Mouse (Mus musculus): ENCODE results near the gene Pck1. TPM values are rescaled to one million over a fixed set of nuclear protein-coding genes. Genes with fewer than 3 reads are reported as not detected.

The Pck1 gene
- polyA plus RNA-seq, 1 experiment from 2014 or later: not detected

GRCm38 (mm10) chr2:173179046-173179445, 26.2 kb downstream of the Pck1 start:
- no peak overlapping the region for H3K9ac ChIP-seq
- no peak for ATAC-seq (ENCODE audit: low FRiP score)
- H3K36me3 ChIP-seq (replicated peaks): no peaks in the 10 kb centered on the region
- no peaks in the 10 kb centered on the region for H3K9me3 ChIP-seq
- H3K27me3 ChIP-seq: no peaks in the 10 kb centered on the region
- H3K4me1 ChIP-seq: peaks cover 9% of the 10 kb centered on the region
- no peak overlapping the region for H3K4me3 ChIP-seq (replicated peaks)
- no peak overlapping the region for H3K4me2 ChIP-seq
- 82% methylated on average over 7 of the region's 7 CpGs for WGBS
- H3K27ac ChIP-seq: no peak overlapping the region

DNA sequence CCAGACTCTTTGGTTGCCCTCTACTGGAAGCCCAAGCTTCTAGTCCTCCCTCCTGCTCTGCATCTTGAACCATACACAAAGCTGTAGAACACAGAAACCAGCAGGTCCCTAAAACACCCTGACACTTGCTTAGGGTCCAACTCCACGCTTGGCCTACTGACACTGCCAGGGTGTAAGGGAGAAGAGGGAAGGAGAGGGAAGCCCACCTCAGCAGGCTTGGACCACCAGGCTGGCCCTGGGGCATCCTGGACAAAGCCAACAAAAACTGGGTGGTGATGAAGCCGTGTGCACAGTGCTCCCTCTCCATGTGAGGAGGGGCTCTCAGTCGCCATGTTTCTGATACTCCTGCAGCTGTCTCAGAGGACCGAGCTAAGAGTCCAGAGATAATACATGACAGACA, 27.2 kb downstream of the Pck1 start:
- Histone ChIP-seq H3K36me3 (replicated peaks) (no peaks in the 10 kb centered on the region), H3K4me3 (replicated peaks) (no peak overlapping the region), H3K27me3 (peaks cover 5% of the 10 kb centered on the region; the same call in 1 of the 2 replicates), H3K9me3 (no peaks in the 10 kb centered on the region), H3K9ac (no peak overlapping the region), H3K4me2 (no peak overlapping the region), H3K4me1 (no peaks in the 10 kb centered on the region), H3K27ac (no peak overlapping the region)
- no peak for ATAC-seq (ENCODE audit: low FRiP score)
- 85% methylated on average over 4 of the region's 4 CpGs for WGBS

- Histone ChIP-seq H3K4me2 (no peak overlapping the region), H3K27me3 (peaks cover 8% of the 10 kb centered on the region; the same call in 1 of the 2 replicates), H3K36me3 (replicated peaks) (no peaks in the 10 kb centered on the region), H3K27ac (no peak overlapping the region), H3K4me1 (no peaks in the 10 kb centered on the region), H3K9ac (no peak overlapping the region), H3K9me3 (no peaks in the 10 kb centered on the region), H3K4me3 (replicated peaks) (no peak overlapping the region)
- ATAC-seq (ENCODE audit: low FRiP score): no peak
- WGBS: 84% methylated on average over 11 of the region's 11 CpGs
Observed at GRCm38 (mm10) chr2:173180721-173181388, 28.0 kb downstream of the Pck1 start.

- Histone ChIP-seq H3K36me3 (replicated peaks) (no peaks in the 10 kb centered on the region), H3K9me3 (no peaks in the 10 kb centered on the region), H3K4me2 (no peak overlapping the region), H3K4me1 (no peaks in the 10 kb centered on the region), H3K27ac (no peak overlapping the region), H3K9ac (no peak overlapping the region), H3K4me3 (replicated peaks) (no peak overlapping the region), H3K27me3 (peaks cover 8% of the 10 kb centered on the region; the same call in 1 of the 2 replicates)
- 65% methylated on average over 4 of the region's 5 CpGs for WGBS
- no peak for ATAC-seq (ENCODE audit: low FRiP score)
Observed at GRCm38 (mm10) chr2:173181486-173181885, 28.6 kb downstream of the Pck1 start.

DNA sequence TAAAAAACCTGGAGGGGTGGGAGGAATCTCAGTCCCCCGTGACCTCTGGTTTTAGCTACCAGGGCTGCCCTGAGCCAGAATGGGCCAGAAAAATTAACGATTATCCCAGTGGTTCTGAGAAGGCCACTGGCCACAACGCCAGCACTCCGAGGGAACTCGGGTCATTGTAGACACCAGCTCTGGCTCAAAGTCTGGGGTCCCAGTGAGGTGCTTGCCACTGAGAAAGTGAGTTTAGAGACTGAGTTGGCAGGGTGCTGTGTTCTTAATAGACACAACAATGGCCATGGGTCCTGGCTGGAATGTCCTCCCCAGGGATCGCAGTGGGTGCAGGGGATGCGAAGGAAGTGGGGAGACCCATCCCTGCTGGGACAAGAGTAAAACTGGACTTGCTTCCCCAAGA, 29.1 kb downstream of the Pck1 start:
- no peak overlapping the region for H3K27ac ChIP-seq
- no peak overlapping the region for H3K4me3 ChIP-seq (replicated peaks)
- no peaks in the 10 kb centered on the region for H3K36me3 ChIP-seq (replicated peaks)
- peaks cover 11% of the 10 kb centered on the region for H3K27me3 ChIP-seq
- no peak for ATAC-seq (ENCODE audit: low FRiP score)
- 94% methylated on average over 7 of the region's 7 CpGs for WGBS
- no peak overlapping the region for H3K9ac ChIP-seq
- no peaks in the 10 kb centered on the region for H3K9me3 ChIP-seq
- no peak overlapping the region for H3K4me2 ChIP-seq
- H3K4me1 ChIP-seq: no peaks in the 10 kb centered on the region

DNA sequence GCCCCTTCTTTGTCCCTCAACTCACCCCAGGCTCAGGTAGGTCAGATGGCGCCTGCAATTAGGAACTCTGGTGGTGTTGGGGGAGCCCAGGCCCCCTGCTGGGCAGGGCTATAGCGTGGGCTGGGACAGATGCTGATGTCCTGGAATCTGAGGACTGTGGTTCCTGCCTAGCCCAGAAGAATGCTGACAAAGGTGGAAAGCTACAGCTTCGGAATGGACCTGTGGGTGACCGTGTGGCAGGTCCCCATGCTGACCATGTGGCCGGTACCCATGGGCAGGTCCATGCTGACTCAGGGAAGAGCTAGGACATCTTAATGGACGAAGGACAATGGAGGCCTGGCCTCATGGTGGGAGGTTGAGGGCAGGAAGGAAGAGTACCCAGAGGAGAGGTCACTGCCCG, 29.9 kb downstream of the Pck1 start:
- no peak for ATAC-seq (ENCODE audit: low FRiP score)
- Histone ChIP-seq H3K9me3 (no peaks in the 10 kb centered on the region), H3K27me3 (peaks cover 18% of the 10 kb centered on the region), H3K9ac (no peak overlapping the region), H3K4me1 (no peaks in the 10 kb centered on the region), H3K4me3 (replicated peaks) (no peak overlapping the region), H3K4me2 (no peak overlapping the region), H3K27ac (no peak overlapping the region), H3K36me3 (replicated peaks) (no peaks in the 10 kb centered on the region)
- WGBS: 81% methylated on average over 7 of the region's 7 CpGs

DNA sequence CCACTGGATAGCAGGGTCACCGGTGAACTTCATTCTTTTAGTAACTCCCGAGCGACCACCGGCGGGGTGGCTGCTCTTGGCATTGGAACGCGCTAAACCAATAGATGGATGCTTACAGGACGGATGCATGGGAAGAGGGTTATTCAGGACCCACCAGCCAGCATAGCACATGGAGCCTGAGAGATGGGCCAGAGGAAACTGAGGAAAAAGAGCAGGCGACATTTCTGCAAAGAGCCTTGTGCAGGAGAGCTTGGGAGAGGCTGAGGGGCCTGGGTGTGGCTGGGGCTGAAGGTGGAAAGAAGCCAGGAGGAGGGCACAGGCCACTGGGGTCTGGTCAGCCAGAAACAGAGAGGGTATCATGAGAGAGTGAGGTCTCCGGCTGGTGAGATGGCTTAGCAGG, 30.5 kb downstream of the Pck1 start:
- no peaks in the 10 kb centered on the region for H3K4me1 ChIP-seq
- H3K4me3 ChIP-seq (replicated peaks): no peak overlapping the region
- peaks cover 18% of the 10 kb centered on the region for H3K27me3 ChIP-seq
- ATAC-seq (ENCODE audit: low FRiP score): no peak
- H3K4me2 ChIP-seq: no peak overlapping the region
- H3K9me3 ChIP-seq: no peaks in the 10 kb centered on the region
- H3K9ac ChIP-seq: no peak overlapping the region
- H3K36me3 ChIP-seq (replicated peaks): no peaks in the 10 kb centered on the region
- no peak overlapping the region for H3K27ac ChIP-seq
- 90% methylated on average over 10 of the region's 10 CpGs for WGBS

- WGBS: 13% methylated on average over 8 of the region's 8 CpGs
- H3K27ac ChIP-seq: no peak overlapping the region
- H3K36me3 ChIP-seq (replicated peaks): no peaks in the 10 kb centered on the region
- H3K27me3 ChIP-seq: peaks cover 18% of the 10 kb centered on the region
- H3K4me1 ChIP-seq: no peaks in the 10 kb centered on the region
- ATAC-seq (ENCODE audit: low FRiP score): peak; percentile 24; the same call in 1 of the 2 replicates
- no peaks in the 10 kb centered on the region for H3K9me3 ChIP-seq
- no peak overlapping the region for H3K9ac ChIP-seq
- no peak overlapping the region for H3K4me3 ChIP-seq (replicated peaks)
- H3K4me2 ChIP-seq: no peak overlapping the region
Observed at GRCm38 (mm10) chr2:173183836-173184460, 31.1 kb downstream of the Pck1 start.

DNA sequence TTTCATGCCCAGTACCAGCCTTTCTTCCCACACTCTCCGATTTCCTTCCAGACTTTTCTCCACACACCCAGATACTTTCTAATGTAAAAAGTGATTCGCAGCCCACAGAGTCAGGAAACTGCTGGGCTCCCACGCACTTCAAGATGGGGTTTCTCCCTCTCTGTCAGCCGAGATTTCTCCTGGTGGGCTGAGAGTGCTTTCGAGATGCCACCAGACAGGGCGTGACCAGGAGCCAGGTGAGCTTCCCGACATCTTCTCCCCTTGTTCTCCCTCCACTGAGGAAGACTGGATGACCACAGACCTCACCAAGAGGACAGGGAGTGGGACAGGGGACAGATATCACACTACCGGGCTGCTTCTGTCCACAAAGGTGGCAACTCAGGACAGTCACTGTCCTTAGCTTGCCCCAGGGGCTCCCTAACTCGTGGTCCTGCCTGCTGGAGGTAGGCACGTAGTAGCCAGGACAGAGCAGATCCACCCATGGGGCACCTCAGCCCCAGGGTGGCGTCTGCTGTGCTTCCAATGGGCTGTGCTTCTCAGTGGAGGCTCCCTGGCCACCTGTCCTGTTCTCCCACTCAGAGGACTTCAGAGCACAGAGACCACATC, 31.7 kb downstream of the Pck1 start:
- no peak overlapping the region for H3K4me3 ChIP-seq (replicated peaks)
- 65% methylated on average over 11 of the region's 11 CpGs for WGBS
- no peaks in the 10 kb centered on the region for H3K4me1 ChIP-seq
- no peaks in the 10 kb centered on the region for H3K36me3 ChIP-seq (replicated peaks)
- no peak overlapping the region for H3K27ac ChIP-seq
- peaks cover 18% of the 10 kb centered on the region for H3K27me3 ChIP-seq
- no peak overlapping the region for H3K4me2 ChIP-seq
- no peak overlapping the region for H3K9ac ChIP-seq
- no peak for ATAC-seq (ENCODE audit: low FRiP score)
- no peaks in the 10 kb centered on the region for H3K9me3 ChIP-seq

DNA sequence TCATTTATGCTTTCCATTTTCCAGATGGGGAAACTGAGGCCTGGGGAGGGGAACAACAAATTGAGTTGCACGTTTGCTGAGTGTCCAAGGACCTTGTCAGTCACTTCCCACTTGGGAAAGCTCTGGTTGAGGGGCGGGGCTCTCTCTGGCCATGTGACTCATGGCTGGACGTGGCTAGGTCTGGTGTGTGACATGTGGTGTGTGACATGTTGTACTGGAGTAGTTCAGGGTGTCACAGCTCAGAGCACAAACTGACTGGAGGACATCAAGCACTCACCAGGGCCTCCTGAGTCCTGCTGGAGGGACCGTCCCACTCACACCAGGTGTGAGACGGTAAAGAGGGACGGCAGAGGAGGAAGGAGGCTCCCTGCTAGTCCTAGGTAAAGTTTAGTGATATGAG, 32.4 kb downstream of the Pck1 start:
- peaks cover 18% of the 10 kb centered on the region for H3K27me3 ChIP-seq
- whole genome bisulfite sequencing: 76% methylated on average over 6 of the region's 6 CpGs
- no peak for ATAC-seq (ENCODE audit: low FRiP score)
- H3K9me3 ChIP-seq: no peaks in the 10 kb centered on the region
- no peak overlapping the region for H3K9ac ChIP-seq
- no peak overlapping the region for H3K4me3 ChIP-seq (replicated peaks)
- H3K36me3 ChIP-seq (replicated peaks): no peaks in the 10 kb centered on the region
- H3K4me1 ChIP-seq: no peaks in the 10 kb centered on the region
- no peak overlapping the region for H3K27ac ChIP-seq
- no peak overlapping the region for H3K4me2 ChIP-seq

- Histone ChIP-seq H3K4me1 (no peaks in the 10 kb centered on the region), H3K9ac (no peak overlapping the region), H3K9me3 (no peaks in the 10 kb centered on the region), H3K4me2 (no peak overlapping the region), H3K4me3 (replicated peaks) (no peak overlapping the region), H3K36me3 (replicated peaks) (no peaks in the 10 kb centered on the region), H3K27me3 (peaks cover 18% of the 10 kb centered on the region), H3K27ac (no peak overlapping the region)
- WGBS: 34% methylated on average over 26 of the region's 26 CpGs
- ATAC-seq (ENCODE audit: low FRiP score): peak; percentile 79
Observed at GRCm38 (mm10) chr2:173186047-173186943, 33.4 kb downstream of the Pck1 start.

GRCm38 (mm10) chr2:173187182-173187855, 34.5 kb downstream of the Pck1 start:
- WGBS: 40% methylated on average over 8 of the region's 8 CpGs
- no peak for ATAC-seq (ENCODE audit: low FRiP score)
- H3K9me3 ChIP-seq: no peaks in the 10 kb centered on the region

More at GRCm38 (mm10) chr2:173187182-173187855, 34.5 kb downstream of the Pck1 start:
- H3K4me2 ChIP-seq: no peak overlapping the region
- H3K4me1 ChIP-seq: no peaks in the 10 kb centered on the region
- no peak overlapping the region for H3K27ac ChIP-seq
- H3K36me3 ChIP-seq (replicated peaks): no peaks in the 10 kb centered on the region
- H3K4me3 ChIP-seq (replicated peaks): no peak overlapping the region
- peaks cover 18% of the 10 kb centered on the region for H3K27me3 ChIP-seq
- H3K9ac ChIP-seq: no peak overlapping the region

All from forebrain, embryonic 12.5 days (tissue).